Mouse (Mus musculus): Measurements from ENCODE around the gene Smdt1. TPM values are rescaled to one million over a fixed set of nuclear protein-coding genes. Genes with fewer than 3 reads are reported as not detected.

Gene Smdt1
- polyA plus RNA-seq, 1 experiment: 665 TPM

DNA sequence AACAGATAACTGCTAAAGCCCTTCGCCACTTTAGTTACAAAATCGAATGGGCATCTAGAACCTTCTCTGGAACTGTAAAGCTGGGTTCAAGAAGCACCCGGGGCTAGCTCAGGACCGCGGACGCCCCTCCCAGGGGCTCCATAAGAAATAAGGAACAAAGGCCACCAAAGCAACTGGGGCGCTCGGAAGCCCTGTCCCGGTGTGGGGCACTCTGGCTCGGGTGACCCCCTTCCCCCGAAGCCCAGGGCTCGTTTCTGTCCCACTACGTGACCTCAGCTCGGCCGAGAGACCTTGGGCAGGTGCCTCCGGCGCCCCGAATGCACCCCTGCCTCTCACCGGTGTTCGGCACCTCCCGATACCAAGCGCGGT is 15.0 kb downstream of the Smdt1 start:
- H3K27me3 ChIP-seq (ENCODE audit: control insufficient read depth, insufficient read depth, insufficient read length): no peaks in the 10 kb centered on the region
- H3K79me2 ChIP-seq (ENCODE audit: control insufficient read depth, insufficient read depth): peaks cover 29% of the 10 kb centered on the region
- peaks cover 24% of the 10 kb centered on the region for H3K36me3 ChIP-seq (ENCODE audit: control insufficient read depth, insufficient read depth)
- H3ac ChIP-seq (ENCODE audit: control insufficient read depth, insufficient read length): peak overlapping the region; percentile 39
- TF ChIP-seq MAX (IDR thresholded peaks at IDR 0.05; ENCODE audit: low read depth): no peak
- no peak for TF ChIP-seq MYOD1 (IDR thresholded peaks at IDR 0.05; ENCODE audit: control insufficient read depth in 1 of 3, insufficient read length in 2 of 3, low read depth in 2 of 3)
- TF ChIP-seq TCF3 (IDR thresholded peaks at IDR 0.05; ENCODE audit: insufficient read length, low read depth): no peak
- TF ChIP-seq CEBPB (IDR thresholded peaks at IDR 0.05; ENCODE audit: insufficient read depth, poor library complexity, severe bottlenecking): no peak
- no peak for TF ChIP-seq REST (IDR thresholded peaks at IDR 0.05; ENCODE audit: insufficient read depth, insufficient read length)
- no peak for TF ChIP-seq MYOG (IDR thresholded peaks at IDR 0.05; ENCODE audit: control insufficient read depth in 1 of 3, insufficient read depth in 1 of 3, insufficient read length in 2 of 3, low read depth in 2 of 3)
- TF ChIP-seq USF1 (IDR thresholded peaks at IDR 0.05; ENCODE audit: low read depth): no peak
- H3K4me3 ChIP-seq: peak overlapping the region; percentile 86
- peak overlapping the region; percentile 77 for H3K4me2 ChIP-seq (ENCODE audit: low read depth)

DNA sequence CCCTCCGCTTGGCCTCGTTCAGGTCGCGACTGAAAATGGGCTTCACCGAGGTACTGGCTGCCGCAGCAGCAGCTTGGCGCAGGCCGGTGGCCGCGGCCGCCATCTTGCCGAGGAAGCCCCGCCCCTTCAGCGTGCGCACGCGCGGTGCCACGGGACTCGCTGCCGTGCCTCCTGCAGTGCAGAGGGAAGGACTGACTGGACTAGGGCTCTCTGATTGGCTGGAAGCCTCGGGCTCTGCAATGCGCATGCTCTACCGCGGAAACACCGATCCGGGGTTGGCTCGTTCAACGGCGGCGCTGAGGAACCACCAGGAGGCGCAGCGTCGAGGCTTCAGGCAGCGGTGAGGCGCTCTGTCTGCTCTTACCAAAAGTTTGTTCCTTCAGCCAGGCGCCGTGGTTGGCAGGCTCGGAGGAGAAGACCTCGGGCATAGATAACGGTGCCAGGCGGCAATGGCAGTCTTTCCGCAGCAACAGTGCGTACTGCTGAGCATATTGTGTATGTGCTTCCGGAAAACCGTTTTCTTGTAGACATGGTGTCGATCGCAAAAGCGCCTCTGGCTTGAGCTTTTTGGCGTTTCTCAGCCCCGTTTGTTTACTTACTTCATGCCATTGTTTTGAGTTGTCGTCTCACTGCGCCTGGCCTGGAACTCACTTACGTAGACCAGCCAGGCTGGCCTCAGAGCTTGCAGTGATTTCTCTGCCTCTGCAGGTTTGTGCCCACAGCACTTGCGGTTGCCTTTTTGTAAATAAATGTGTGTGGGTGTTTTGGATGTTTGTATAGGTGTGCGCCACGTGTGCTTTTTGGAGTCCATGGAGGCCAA is 15.6 kb downstream of the Smdt1 start, which contains the start of gene Ndufa6:
Gene Ndufa6, minus strand, starts transcription at position 197 of the 820 bp plus-strand sequence.
- H3K27me3 ChIP-seq (ENCODE audit: control insufficient read depth, insufficient read depth, insufficient read length): no peaks in the 10 kb centered on the region
- H3K79me2 ChIP-seq (ENCODE audit: control insufficient read depth, insufficient read depth): peaks cover 23% of the 10 kb centered on the region
- peaks cover 18% of the 10 kb centered on the region for H3K36me3 ChIP-seq (ENCODE audit: control insufficient read depth, insufficient read depth)
- peak within 1 kb of the TSS; percentile 93 for H3K4me2 ChIP-seq (ENCODE audit: low read depth)
- peak within 1 kb of the TSS; percentile 39 for H3ac ChIP-seq (ENCODE audit: control insufficient read depth, insufficient read length)
- TF ChIP-seq REST (IDR thresholded peaks at IDR 0.05; ENCODE audit: insufficient read depth, insufficient read length) (peak; percentile 47), MAX (IDR thresholded peaks at IDR 0.05; ENCODE audit: low read depth) (no peak), CEBPB (IDR thresholded peaks at IDR 0.05; ENCODE audit: insufficient read depth, poor library complexity, severe bottlenecking) (no peak), TCF3 (IDR thresholded peaks at IDR 0.05; ENCODE audit: insufficient read length, low read depth) (peak; percentile 20), POLR2A (IDR thresholded peaks at IDR 0.05; ENCODE audit: insufficient read length, low read depth) (peak; percentile 96), TCF12 (IDR thresholded peaks at IDR 0.05; ENCODE audit: insufficient read depth, poor library complexity, severe bottlenecking) (no peak), E2F4 (IDR thresholded peaks at IDR 0.05; ENCODE audit: insufficient read depth) (peak; percentile 32), MYOD1 (IDR thresholded peaks at IDR 0.05; ENCODE audit: control insufficient read depth in 1 of 3, insufficient read length in 2 of 3, low read depth in 2 of 3) (peak in 1 of 3 experiments; percentile 21), SRF (IDR thresholded peaks at IDR 0.05; ENCODE audit: control insufficient read depth, insufficient read length, low read depth) (peak; percentile 70), POLR2AphosphoS2 (IDR thresholded peaks at IDR 0.05; ENCODE audit: insufficient read length, low read depth) (peak; percentile 98), USF1 (IDR thresholded peaks at IDR 0.05; ENCODE audit: low read depth) (peak; percentile 31), MYOG (IDR thresholded peaks at IDR 0.05; ENCODE audit: control insufficient read depth in 1 of 3, insufficient read depth in 1 of 3, insufficient read length in 2 of 3, low read depth in 2 of 3) (peak in 1 of 3 experiments; percentile 54)
- H3K4me3 ChIP-seq: peak within 1 kb of the TSS; percentile 86

DNA sequence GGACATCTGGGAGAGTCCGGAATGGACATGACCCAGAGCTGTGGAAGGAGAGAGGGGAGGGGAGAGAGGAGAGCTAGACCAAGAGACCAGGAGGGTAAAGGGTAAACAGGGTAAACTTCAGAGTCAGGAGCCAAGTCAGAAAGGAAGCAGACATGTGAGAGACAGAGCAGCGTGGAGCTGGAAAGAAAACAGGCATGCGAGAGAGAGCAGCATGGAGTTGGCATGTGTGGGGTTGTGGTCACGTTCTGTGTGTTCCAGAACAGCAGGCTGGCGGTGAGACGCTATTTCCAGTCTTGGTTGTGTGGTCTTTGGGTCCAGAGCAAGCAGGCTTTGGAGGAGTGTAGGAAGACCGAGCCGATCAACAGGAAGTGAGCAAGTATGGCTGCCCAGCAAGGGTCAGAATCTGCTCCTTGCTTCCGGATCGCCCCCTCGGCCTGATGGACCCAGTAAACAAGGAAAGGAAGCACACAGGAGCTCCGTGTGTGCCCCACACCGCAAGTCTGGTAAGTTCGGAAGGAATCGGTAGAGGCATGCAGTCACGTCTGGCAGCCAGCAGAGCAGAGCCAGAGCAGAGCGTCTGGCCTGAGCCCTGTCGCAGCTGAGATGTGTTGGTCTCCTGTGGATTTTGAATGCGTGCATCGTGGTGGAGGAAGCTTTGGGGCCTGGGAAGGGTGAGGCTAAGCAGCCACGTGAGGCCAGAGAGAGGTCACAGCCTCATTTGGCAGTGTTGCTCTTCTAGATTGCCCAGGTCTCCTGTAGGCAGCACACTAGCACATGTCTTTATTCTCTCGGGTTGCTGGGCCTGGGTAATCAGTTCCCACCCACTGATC is 19.9 kb downstream of the Smdt1 start:
- TF ChIP-seq CEBPB (IDR thresholded peaks at IDR 0.05; ENCODE audit: insufficient read depth, poor library complexity, severe bottlenecking) (no peak), SRF (IDR thresholded peaks at IDR 0.05; ENCODE audit: control insufficient read depth, insufficient read length, low read depth) (no peak), MAX (IDR thresholded peaks at IDR 0.05; ENCODE audit: low read depth) (no peak), MYOD1 (IDR thresholded peaks at IDR 0.05; ENCODE audit: control insufficient read depth in 1 of 3, insufficient read length in 2 of 3, low read depth in 2 of 3) (no peak), TCF3 (IDR thresholded peaks at IDR 0.05; ENCODE audit: insufficient read length, low read depth) (no peak), POLR2AphosphoS2 (IDR thresholded peaks at IDR 0.05; ENCODE audit: insufficient read length, low read depth) (no peak)
- Histone ChIP-seq H3K36me3 (ENCODE audit: control insufficient read depth, insufficient read depth) (no peaks in the 10 kb centered on the region), H3K79me2 (ENCODE audit: control insufficient read depth, insufficient read depth) (peaks cover 3% of the 10 kb centered on the region), H3ac (ENCODE audit: control insufficient read depth, insufficient read length) (no peak overlapping the region), H3K4me3 (no peak overlapping the region), H3K27me3 (ENCODE audit: control insufficient read depth, insufficient read depth, insufficient read length) (no peaks in the 10 kb centered on the region), H3K4me2 (ENCODE audit: low read depth) (no peak overlapping the region)

DNA sequence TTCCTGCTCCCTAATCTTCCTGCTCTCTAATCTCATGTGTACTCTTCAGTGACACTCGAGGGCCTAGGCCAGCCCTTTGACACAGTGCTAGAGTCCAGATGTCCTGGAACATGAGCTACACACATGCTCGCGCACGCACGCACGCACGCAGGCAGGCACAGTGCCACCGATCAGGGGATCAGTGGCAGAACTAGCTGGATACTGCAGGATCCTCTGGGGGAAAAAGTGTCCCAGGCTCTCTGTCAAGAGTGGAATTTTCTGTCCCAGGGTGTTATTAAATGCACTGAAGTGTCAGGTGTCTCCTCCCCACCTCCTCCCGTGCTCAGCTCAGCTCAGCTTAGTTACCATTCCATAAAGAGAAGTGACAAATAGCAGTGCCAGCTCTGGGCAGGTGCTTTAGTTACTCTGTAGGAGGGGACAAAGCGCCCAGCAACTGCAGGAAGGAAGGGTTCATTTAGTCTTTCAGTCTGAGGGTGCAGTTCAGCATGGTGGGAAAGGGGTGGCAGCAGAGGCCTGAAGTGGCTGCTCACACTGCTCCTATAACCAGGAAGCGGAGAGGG is 22.8 kb downstream of the Smdt1 start:
- TF ChIP-seq E2F4 (IDR thresholded peaks at IDR 0.05; ENCODE audit: insufficient read depth): no peak
- TF ChIP-seq MYOG (IDR thresholded peaks at IDR 0.05; ENCODE audit: control insufficient read depth in 1 of 3, insufficient read depth in 1 of 3, insufficient read length in 2 of 3, low read depth in 2 of 3): peak in 1 of 3 experiments; percentile 19
- H3ac ChIP-seq (ENCODE audit: control insufficient read depth, insufficient read length): no peak overlapping the region
- H3K4me3 ChIP-seq: no peak overlapping the region
- no peaks in the 10 kb centered on the region for H3K27me3 ChIP-seq (ENCODE audit: control insufficient read depth, insufficient read depth, insufficient read length)
- no peaks in the 10 kb centered on the region for H3K79me2 ChIP-seq (ENCODE audit: control insufficient read depth, insufficient read depth)
- H3K36me3 ChIP-seq (ENCODE audit: control insufficient read depth, insufficient read depth): no peaks in the 10 kb centered on the region
- H3K4me2 ChIP-seq (ENCODE audit: low read depth): no peak overlapping the region

All from myocyte (in vitro differentiated cells).